Mouse (Mus musculus): ENCODE measurements around the gene Cd6. TPM values are rescaled to one million over a fixed set of nuclear protein-coding genes. Genes with fewer than 3 reads are reported as not detected.

Cd6 gene
- total and polyA plus RNA-seq, 2 experiments from 2014 or later: not detected

GRCm38 (mm10) chr19:10776906-10777305 lies 53.0 kb downstream of the Cd6 start:
- H3K27me3 ChIP-seq (ENCODE audit: control insufficient read depth, insufficient read depth, low read length): no peaks in the 10 kb centered on the region
- TF ChIP-seq EP300 (IDR thresholded peaks at IDR 0.05; ENCODE audit: low read depth): no peak
- TF ChIP-seq CTCF (IDR thresholded peaks at IDR 0.05; ENCODE audit: low read depth): no peak
- 87% methylated on average over 4 of the region's 4 CpGs for WGBS
- no peak overlapping the region for H3K4me2 ChIP-seq (ENCODE audit: low read depth, low read length)
- no peak overlapping the region for H3K27ac ChIP-seq (ENCODE audit: low read depth)
- H3K4me1 ChIP-seq (ENCODE audit: control insufficient read depth, insufficient read depth): peaks cover 16% of the 10 kb centered on the region
- H3K4me3 ChIP-seq (ENCODE audit: low read depth, low read length): no peak overlapping the region
- no peak overlapping the region for H3K9ac ChIP-seq (replicated peaks; ENCODE audit: low read depth, low read length)
- no peaks in the 10 kb centered on the region for H3K9me3 ChIP-seq (replicated peaks; ENCODE audit: control insufficient read depth, low read length)
- DNase-seq (ENCODE audit: low spot score) (no peak), ATAC-seq (ENCODE audit: insufficient read depth, low read depth) (no peak)
- H3K36me3 ChIP-seq (replicated peaks; ENCODE audit: control insufficient read depth, insufficient read depth, low read length): no peaks in the 10 kb centered on the region

DNA sequence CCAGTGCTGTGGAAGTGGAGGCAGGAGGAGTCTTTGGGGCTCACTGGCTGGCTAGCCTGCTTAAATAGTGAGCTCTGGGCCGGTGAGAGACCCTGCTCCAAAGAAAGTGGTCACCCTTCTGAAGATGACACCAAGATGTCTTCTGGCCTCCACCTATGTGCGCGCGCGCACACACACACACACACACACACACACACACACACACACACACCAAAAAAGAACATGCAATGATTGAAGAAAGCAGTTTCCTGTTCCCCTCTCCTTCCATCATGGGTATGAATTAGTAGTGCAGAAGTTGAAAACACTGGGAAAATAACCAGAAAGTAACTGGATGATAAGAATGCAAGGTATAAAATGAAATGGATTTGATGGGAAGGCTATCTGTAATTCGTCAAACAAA lies 55.7 kb downstream of the Cd6 start:
- Histone ChIP-seq H3K4me2 (ENCODE audit: low read depth, low read length) (no peak overlapping the region), H3K9me3 (replicated peaks; ENCODE audit: control insufficient read depth, low read length) (no peaks in the 10 kb centered on the region), H3K9ac (replicated peaks; ENCODE audit: low read depth, low read length) (no peak overlapping the region), H3K27me3 (ENCODE audit: control insufficient read depth, insufficient read depth, low read length) (no peaks in the 10 kb centered on the region), H3K27ac (ENCODE audit: low read depth) (no peak overlapping the region), H3K36me3 (replicated peaks; ENCODE audit: control insufficient read depth, insufficient read depth, low read length) (no peaks in the 10 kb centered on the region), H3K4me3 (ENCODE audit: low read depth, low read length) (no peak overlapping the region), H3K4me1 (ENCODE audit: control insufficient read depth, insufficient read depth) (peaks cover 11% of the 10 kb centered on the region)
- TF ChIP-seq EP300 (IDR thresholded peaks at IDR 0.05; ENCODE audit: low read depth) (no peak), CTCF (IDR thresholded peaks at IDR 0.05; ENCODE audit: low read depth) (no peak)
- 96% methylated on average over 6 of the region's 6 CpGs for WGBS
- ATAC-seq (ENCODE audit: insufficient read depth, low read depth): no peak
- no peak for DNase-seq (ENCODE audit: low spot score)

DNA sequence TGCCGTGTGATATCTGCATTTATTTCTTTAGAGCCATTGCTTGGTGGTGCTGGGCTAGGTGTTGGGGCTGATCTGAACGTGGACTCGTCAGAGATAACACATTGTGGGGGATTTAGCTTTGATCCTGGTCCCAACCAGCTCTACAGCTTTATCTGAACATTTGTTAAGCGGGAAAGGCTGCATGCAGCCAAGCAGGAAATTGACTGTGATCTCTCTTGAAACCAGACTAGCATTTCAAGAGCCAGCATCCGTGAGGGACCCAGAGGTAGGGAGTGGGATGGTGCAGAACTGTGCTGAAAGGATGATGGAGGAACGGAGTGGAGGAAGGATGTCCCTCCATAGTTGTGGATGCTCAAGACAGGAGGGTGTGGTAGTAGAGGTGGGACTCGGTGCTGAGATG lies 56.5 kb downstream of the Cd6 start:
- Histone ChIP-seq H3K4me2 (ENCODE audit: low read depth, low read length) (no peak overlapping the region), H3K9ac (replicated peaks; ENCODE audit: low read depth, low read length) (no peak overlapping the region), H3K27ac (ENCODE audit: low read depth) (no peak overlapping the region), H3K27me3 (ENCODE audit: control insufficient read depth, insufficient read depth, low read length) (no peaks in the 10 kb centered on the region), H3K4me3 (ENCODE audit: low read depth, low read length) (no peak overlapping the region), H3K4me1 (ENCODE audit: control insufficient read depth, insufficient read depth) (peaks cover 18% of the 10 kb centered on the region), H3K9me3 (replicated peaks; ENCODE audit: control insufficient read depth, low read length) (no peaks in the 10 kb centered on the region), H3K36me3 (replicated peaks; ENCODE audit: control insufficient read depth, insufficient read depth, low read length) (no peaks in the 10 kb centered on the region)
- TF ChIP-seq EP300 (IDR thresholded peaks at IDR 0.05; ENCODE audit: low read depth) (no peak), CTCF (IDR thresholded peaks at IDR 0.05; ENCODE audit: low read depth) (no peak)
- DNase-seq (ENCODE audit: low spot score) (no peak), ATAC-seq (ENCODE audit: insufficient read depth, low read depth) (no peak)
- 52% methylated on average over 7 of the region's 7 CpGs for WGBS

- 85% methylated on average over 10 of the region's 10 CpGs for WGBS
- no peak overlapping the region for H3K27ac ChIP-seq (ENCODE audit: low read depth)
Measured at GRCm38 (mm10) chr19:10772866-10773265, 57.0 kb downstream of the Cd6 start.

GRCm38 (mm10) chr19:10771995-10772394 lies 57.9 kb downstream of the Cd6 start:
- no peak overlapping the region for H3K4me2 ChIP-seq (ENCODE audit: low read depth, low read length)
- TF ChIP-seq EP300 (IDR thresholded peaks at IDR 0.05; ENCODE audit: low read depth): no peak
- no peak for TF ChIP-seq CTCF (IDR thresholded peaks at IDR 0.05; ENCODE audit: low read depth)
- no peak for DNase-seq (ENCODE audit: low spot score)
- WGBS: 74% methylated on average over 7 of the region's 7 CpGs
- no peak overlapping the region for H3K4me3 ChIP-seq (ENCODE audit: low read depth, low read length)
- H3K9me3 ChIP-seq (replicated peaks; ENCODE audit: control insufficient read depth, low read length): no peaks in the 10 kb centered on the region
- H3K4me1 ChIP-seq (ENCODE audit: control insufficient read depth, insufficient read depth): peaks cover 18% of the 10 kb centered on the region
- no peak for ATAC-seq (ENCODE audit: insufficient read depth, low read depth)
- H3K27me3 ChIP-seq (ENCODE audit: control insufficient read depth, insufficient read depth, low read length): no peaks in the 10 kb centered on the region
- H3K36me3 ChIP-seq (replicated peaks; ENCODE audit: control insufficient read depth, insufficient read depth, low read length): no peaks in the 10 kb centered on the region
- no peak overlapping the region for H3K27ac ChIP-seq (ENCODE audit: low read depth)
- H3K9ac ChIP-seq (replicated peaks; ENCODE audit: low read depth, low read length): no peak overlapping the region

More at GRCm38 (mm10) chr19:10772866-10773265, 57.0 kb downstream of the Cd6 start:
- peaks cover 18% of the 10 kb centered on the region for H3K4me1 ChIP-seq (ENCODE audit: control insufficient read depth, insufficient read depth)
- no peaks in the 10 kb centered on the region for H3K9me3 ChIP-seq (replicated peaks; ENCODE audit: control insufficient read depth, low read length)
- H3K4me3 ChIP-seq (ENCODE audit: low read depth, low read length): no peak overlapping the region
- H3K4me2 ChIP-seq (ENCODE audit: low read depth, low read length): no peak overlapping the region
- H3K9ac ChIP-seq (replicated peaks; ENCODE audit: low read depth, low read length): no peak overlapping the region
- ATAC-seq (ENCODE audit: insufficient read depth, low read depth) (no peak), DNase-seq (ENCODE audit: low spot score) (no peak)
- H3K27me3 ChIP-seq (ENCODE audit: control insufficient read depth, insufficient read depth, low read length): no peaks in the 10 kb centered on the region
- TF ChIP-seq CTCF (IDR thresholded peaks at IDR 0.05; ENCODE audit: low read depth) (no peak), EP300 (IDR thresholded peaks at IDR 0.05; ENCODE audit: low read depth) (no peak)
- H3K36me3 ChIP-seq (replicated peaks; ENCODE audit: control insufficient read depth, insufficient read depth, low read length): no peaks in the 10 kb centered on the region

DNA sequence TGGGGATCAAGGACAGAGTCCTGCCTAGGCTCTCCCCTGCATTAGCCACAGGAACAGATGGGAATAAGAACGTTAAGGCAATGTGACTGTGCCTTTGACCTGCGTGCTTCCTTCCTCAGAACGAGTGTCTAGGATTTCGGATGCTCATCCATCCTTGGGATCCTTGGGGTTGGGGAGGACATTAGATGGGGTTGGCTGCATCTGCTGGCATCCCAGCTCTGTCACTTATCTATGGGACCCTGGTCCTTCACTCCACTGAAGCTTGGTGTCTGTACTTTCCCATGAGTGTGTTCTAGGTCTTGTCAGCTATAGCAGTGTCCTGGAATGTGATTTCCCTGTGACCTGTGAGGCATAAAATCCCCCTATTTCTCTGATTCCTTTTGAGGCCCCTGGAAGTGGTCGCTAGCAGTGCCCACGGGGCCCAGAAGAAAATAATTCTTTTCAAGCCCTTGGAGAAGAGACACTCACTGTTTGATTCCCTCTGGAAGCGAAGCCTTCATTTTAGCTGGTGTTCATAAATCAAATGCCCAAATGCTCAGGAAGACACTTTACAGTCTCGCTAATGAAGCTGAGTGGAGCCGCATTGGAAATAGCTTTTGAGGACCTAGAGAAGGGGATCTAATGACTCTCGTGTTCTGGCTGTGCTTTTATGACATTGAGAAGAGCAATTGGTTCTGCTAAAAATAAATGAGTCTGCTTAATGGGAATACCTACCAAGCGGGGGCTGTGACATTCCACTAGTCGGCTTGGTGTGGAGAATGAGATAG lies 60.2 kb downstream of the Cd6 start:
- Histone ChIP-seq H3K4me1 (ENCODE audit: control insufficient read depth, insufficient read depth) (peaks cover 18% of the 10 kb centered on the region), H3K27ac (ENCODE audit: low read depth) (peak overlapping the region; percentile 32; the same call in 1 of the 2 replicates), H3K4me3 (ENCODE audit: low read depth, low read length) (no peak overlapping the region), H3K9ac (replicated peaks; ENCODE audit: low read depth, low read length) (no peak overlapping the region), H3K27me3 (ENCODE audit: control insufficient read depth, insufficient read depth, low read length) (no peaks in the 10 kb centered on the region), H3K36me3 (replicated peaks; ENCODE audit: control insufficient read depth, insufficient read depth, low read length) (no peaks in the 10 kb centered on the region), H3K4me2 (ENCODE audit: low read depth, low read length) (no peak overlapping the region), H3K9me3 (replicated peaks; ENCODE audit: control insufficient read depth, low read length) (no peaks in the 10 kb centered on the region)
- 55% methylated on average over 12 of the region's 12 CpGs for WGBS
- TF ChIP-seq CTCF (IDR thresholded peaks at IDR 0.05; ENCODE audit: low read depth) (no peak), EP300 (IDR thresholded peaks at IDR 0.05; ENCODE audit: low read depth) (no peak)
- DNase-seq (ENCODE audit: low spot score): no peak
- ATAC-seq (ENCODE audit: insufficient read depth, low read depth): no peak
